Mouse (Mus musculus) hindlimb bud, embryonic 11.5 days (tissue): Measurements from ENCODE around the gene Nrap.
"Not testable (repeated sequence)": the region's sequence is repeated elsewhere in the genome, so short reads cannot be mapped to it uniquely, and the experiment has no call there.

Source experiments
- DNase-seq: peaks from one replicate; pipeline ENCODE4 v3.0.0-alpha.2; 2012; ENCODE audit warnings: low read depth, low spot score; ENCODE audit errors: extremely low spot score

Nrap gene

GRCm38 (mm10) chr19:56366168-56366567, 23.7 kb downstream of the Nrap start:
- no peak for DNase-seq

GRCm38 (mm10) chr19:56364563-56364962, 25.3 kb downstream of the Nrap start:
- no peak for DNase-seq

GRCm38 (mm10) chr19:56363721-56364460, 25.9 kb downstream of the Nrap start:
- no peak for DNase-seq

DNA sequence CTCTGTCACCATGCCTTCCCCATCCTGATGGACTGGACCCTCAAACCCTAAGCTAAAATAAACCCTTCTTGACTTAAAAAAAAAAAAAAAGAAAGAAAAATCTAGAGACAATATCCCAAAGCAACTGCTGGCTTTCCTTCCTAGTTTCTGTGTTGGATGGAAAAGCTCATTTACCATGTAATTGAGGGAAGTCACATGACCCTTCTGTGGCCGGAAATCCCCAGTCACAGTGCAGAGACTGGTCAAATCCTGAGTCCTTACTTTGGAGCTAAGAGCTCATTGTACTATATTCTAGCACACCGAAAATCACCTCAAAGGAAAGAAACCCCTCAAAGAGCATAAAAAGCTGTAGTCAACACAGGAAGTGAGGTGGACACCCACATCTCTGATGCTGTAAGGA, 30.9 kb downstream of the Nrap start:
- DNase-seq: no peak

GRCm38 (mm10) chr19:56357374-56357708, 32.5 kb downstream of the Nrap start:
- DNase-seq: not testable (repeated sequence)

GRCm38 (mm10) chr19:56356480-56357373, 33.1 kb downstream of the Nrap start:
- DNase-seq: no peak

DNA sequence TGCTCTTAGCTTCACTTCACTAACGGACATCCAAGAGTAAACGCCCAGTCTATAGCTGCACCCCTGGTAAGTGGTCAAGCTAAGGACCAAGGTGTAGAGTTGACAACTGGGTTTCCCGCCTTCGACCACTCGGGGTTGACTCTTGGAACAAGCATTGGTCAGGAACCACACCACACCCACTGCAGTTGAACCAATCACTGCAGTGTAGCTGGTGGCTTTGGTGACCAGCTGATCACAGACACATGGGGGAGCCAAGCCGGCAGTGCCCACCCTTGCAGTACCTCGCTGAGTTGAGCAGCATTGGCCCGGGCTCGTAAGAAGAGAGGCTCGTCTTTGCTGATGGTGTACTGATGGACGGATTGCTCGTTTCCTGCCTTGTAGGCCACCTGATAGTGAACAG, 34.6 kb downstream of the Nrap start:
- no peak for DNase-seq

DNA sequence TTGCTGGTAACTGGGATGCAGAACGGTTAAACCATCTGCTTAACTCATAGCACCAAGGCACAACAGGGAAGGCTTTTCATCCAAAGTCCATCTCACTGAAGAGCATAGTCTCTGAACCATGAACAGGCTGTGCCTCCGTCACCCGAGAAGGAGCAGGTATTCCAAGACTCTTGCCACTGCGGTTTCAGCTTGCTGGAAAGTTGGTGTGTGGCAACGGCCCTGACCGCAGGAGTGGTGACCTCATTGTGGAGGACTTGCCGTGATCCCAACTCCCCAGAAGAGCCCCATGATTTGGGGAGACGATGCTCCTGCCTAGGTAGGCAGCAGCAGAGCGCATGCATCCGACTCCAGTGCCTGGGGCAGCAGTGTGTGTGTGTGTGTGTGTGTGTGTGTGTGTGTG, 36.1 kb downstream of the Nrap start:
- no peak for DNase-seq

GRCm38 (mm10) chr19:56349295-56349694, 40.5 kb downstream of the Nrap start:
- no peak for DNase-seq

GRCm38 (mm10) chr19:56346750-56347149, 43.1 kb downstream of the Nrap start:
- no peak for DNase-seq

GRCm38 (mm10) chr19:56346016-56346415, 43.8 kb downstream of the Nrap start:
- no peak for DNase-seq

GRCm38 (mm10) chr19:56343869-56344563, 45.8 kb downstream of the Nrap start:
- DNase-seq: no peak

- no peak for DNase-seq
These were observed 47.8 kb downstream of the Nrap start for GRCm38 (mm10) chr19:56342006-56342405.

DNA sequence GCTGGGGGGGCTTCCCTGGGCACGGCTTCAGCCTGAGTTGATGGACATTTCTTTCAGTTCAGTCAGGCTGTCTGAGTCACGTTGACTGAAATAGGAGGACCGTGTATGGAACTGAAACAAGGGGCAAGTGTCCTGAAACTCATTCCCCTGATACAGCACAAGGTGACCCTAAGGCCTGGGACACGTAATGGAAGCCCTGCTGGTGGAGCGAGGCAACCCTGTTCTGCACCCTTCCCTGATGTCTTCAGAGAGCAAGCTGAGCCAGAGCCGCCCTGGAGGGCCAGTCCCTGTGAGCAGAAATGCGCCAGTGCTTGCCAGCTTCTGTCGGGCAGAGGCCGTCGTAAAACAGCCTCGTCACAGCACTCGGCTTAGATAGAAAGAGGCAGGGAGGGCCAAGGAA, 53.0 kb downstream of the Nrap start:
- no peak for DNase-seq

DNA sequence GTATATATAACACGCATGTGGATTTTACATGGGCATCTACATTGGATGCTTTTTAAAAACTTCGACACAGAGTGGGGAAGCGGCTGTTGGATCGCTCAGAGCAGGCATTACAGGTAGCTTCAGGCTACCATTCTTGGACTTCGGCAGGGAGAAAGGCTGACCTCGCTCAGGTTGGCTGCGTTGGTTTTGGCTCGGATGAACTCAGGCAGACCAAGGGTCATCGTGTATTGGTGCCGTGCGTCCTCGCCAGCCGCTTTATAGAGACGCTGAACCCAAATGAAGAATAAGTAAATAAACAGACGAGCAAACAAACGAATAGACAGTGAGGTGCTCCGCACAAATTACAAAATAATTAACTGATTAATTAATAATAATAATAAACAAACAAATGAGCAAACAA, 53.5 kb downstream of the Nrap start:
- no peak for DNase-seq

GRCm38 (mm10) chr19:56326243-56326855, 63.5 kb downstream of the Nrap start:
- no peak for DNase-seq

- no peak for DNase-seq
These were observed 64.2 kb downstream of the Nrap start for GRCm38 (mm10) chr19:56325676-56326075.

DNA sequence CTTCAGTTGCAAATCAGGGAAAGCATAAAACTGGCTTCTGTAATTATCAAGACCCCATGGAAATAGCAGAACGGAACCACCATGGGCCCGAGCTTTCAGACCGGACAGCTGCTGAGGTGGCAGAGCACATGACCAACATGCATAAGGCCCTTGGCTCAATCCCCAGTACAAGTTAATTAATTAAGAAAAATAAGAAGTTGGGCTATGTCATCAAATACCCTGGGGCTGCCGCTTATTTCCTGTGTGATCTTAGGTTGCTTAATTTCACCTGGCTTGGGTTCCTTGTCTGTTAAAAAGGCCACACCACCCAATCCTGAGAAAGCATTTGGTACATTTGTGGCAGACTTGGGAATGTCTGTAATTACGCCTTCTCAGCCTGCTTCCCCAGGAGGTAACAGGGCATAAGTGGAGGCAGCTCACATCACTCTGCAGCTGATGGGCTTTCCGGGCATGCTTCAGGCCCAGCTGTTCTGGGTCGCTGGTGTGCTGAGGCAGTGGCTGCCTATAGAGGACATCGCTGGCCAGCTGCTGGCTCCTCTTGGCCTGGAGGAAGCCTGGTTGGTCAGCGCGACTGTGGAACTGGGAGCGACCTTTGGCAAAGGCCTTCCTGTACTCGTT, 68.4 kb downstream of the Nrap start:
- DNase-seq: no peak

DNA sequence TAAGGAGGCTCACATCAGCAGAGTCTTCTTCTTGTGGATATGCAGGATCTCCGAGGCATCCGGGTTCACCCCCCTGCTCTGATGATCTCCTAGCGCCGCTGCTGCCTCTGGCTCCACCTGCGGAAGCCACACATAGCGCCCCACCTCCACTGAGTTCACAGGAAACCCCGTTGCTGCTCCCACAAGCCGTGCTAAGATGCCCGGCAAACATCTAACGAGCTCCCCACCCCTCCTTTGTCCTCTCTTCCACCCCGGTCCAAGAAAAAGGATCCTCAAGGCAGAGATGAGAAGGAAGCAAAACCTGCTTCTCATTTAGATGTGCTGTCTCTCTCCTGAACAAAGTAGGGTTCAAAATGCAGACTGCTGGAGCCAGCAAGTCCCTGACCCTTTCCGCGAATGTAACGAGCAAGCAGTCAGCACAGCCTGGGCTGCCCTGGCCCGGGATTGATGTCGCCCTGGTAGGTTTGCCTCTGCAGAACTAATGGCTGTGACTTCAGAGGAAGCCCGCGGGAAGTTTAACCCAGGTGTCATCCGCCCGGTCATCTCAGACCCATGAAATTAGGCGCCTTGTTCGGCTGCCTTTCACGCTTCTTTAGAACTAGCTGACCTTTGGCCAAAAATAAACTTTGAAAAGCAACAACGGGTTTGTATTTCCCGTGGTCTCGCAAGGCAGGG, 69.5 kb downstream of the Nrap start:
- DNase-seq: no peak

DNA sequence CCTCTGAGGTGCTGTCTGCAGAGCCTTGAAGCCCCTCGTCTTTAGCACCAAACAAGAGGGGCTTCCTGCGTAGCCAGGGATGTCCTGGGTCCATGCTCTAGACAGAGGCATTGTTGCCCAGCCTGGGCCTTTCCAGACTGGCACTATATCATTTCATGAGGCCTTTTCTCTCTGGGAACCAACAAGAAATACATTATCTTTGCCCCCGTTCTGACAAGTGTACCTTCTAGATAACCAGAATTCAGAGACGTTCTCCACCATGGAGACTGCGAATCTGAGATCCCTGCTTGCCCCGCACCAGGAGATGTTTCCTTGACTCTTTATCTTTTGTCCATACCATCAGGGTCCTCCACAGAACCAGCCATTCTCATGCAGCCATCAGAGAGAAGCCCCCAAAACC, 70.2 kb downstream of the Nrap start:
- DNase-seq: no peak
